Mouse (Mus musculus) lung, adult 2 months (tissue): ENCODE measurements around the gene Rph3al.

ENCODE experiments used
- CTCF ChIP-seq: fragments of 200-500 bp; IDR thresholded peaks from 2 replicates; pipeline ENCODE4 v1.5.1; 2011; ENCODE audit warnings: mild to moderate bottlenecking, low read length, control low read depth; ENCODE audit not compliant: insufficient read depth
- POLR2A ChIP-seq: fragments of 200-500 bp; IDR thresholded peaks from 2 replicates; pipeline ENCODE4 v1.6.1; 2011; ENCODE audit warnings: low read depth, mild to moderate bottlenecking, control low read depth, low read length, borderline replicate concordance; ENCODE audit errors: extremely low read depth

- TF ChIP-seq CTCF = no peak
- TF ChIP-seq POLR2A = no peak
These were observed 102.0 kb downstream of the Rph3al start for GRCm38 (mm10) chr11:75836240-75836610.
